Mouse (Mus musculus): ENCODE data around the gene Esrra. TPM values are rescaled to one million over a fixed set of nuclear protein-coding genes. Genes with fewer than 3 reads are reported as not detected.

Esrra gene
- polyA plus RNA-seq, 1 experiment from 2014 or later = 3.3 TPM

DNA sequence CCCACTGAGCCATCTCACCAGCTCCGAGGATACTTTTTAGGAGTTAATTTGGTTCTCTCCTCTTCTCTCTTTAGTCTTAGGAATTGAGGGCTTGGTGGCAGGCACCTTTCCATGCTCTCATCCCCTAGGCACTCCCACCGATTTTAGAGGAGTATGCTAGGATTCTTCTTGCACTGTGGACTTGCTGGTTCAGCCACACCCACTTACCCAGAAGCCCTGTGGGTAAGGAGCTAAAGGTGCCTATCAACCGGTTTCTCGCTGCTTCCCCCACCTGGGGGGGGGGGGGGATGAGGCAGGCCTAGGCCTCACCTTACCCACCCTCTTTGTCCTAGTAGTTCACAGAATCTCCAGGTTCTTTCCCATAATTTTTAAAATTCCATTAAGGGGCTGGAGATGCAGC is 26.1 kb upstream of the Esrra start:
- no peak for ATAC-seq (ENCODE audit: insufficient number of reproducible peaks, low FRiP score, low TSS enrichment, low read depth)
- Histone ChIP-seq H3K4me1 (ENCODE audit: control insufficient read depth, insufficient read depth, low read length) (peaks cover 12% of the 10 kb centered on the region), H3K9ac (ENCODE audit: low read length) (no peak overlapping the region), H3K4me3 (ENCODE audit: low read depth, low read length) (no peak overlapping the region), H3K27me3 (ENCODE audit: control insufficient read depth, insufficient read depth, low read length) (no peaks in the 10 kb centered on the region), H3K36me3 (ENCODE audit: control insufficient read depth, insufficient read depth, low read length) (no peaks in the 10 kb centered on the region), H3K9me3 (ENCODE audit: control insufficient read depth, low read length) (no peaks in the 10 kb centered on the region), H3K4me2 (ENCODE audit: low read depth, severe bottlenecking) (no peak overlapping the region), H3K27ac (replicated peaks; ENCODE audit: low read depth, low read length) (no peak overlapping the region)
- DNase-seq (ENCODE audit: low spot score) = no peak
- 63% methylated on average over 4 of the region's 4 CpGs for WGBS

DNA sequence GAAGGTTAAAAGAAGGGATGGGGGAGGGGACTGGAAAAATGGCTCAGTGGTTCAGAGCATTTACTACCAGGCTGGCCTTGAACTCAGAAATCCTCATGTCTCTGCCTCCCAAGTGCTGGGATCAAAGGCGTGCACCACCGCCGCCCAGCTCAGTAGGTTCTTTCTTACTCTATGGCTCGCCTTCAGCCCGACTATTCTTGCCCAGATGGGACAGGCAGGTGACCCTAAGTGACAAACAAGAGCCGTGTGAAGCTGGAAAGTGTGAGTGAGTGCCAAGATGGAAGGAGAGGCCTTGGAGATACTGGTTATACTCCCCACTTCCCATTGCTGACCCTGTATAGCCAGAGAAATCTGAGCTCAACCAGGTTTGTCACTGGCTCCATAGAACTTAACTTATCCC is 22.1 kb upstream of the Esrra start:
- H3K4me3 ChIP-seq (ENCODE audit: low read depth, low read length) = no peak overlapping the region
- no peak overlapping the region for H3K9ac ChIP-seq (ENCODE audit: low read length)
- no peak overlapping the region for H3K4me2 ChIP-seq (ENCODE audit: low read depth, severe bottlenecking)
- no peaks in the 10 kb centered on the region for H3K27me3 ChIP-seq (ENCODE audit: control insufficient read depth, insufficient read depth, low read length)
- H3K36me3 ChIP-seq (ENCODE audit: control insufficient read depth, insufficient read depth, low read length) = no peaks in the 10 kb centered on the region
- no peak overlapping the region for H3K27ac ChIP-seq (replicated peaks; ENCODE audit: low read depth, low read length)
- DNase-seq (ENCODE audit: low spot score) = no peak
- no peaks in the 10 kb centered on the region for H3K9me3 ChIP-seq (ENCODE audit: control insufficient read depth, low read length)
- peaks cover 13% of the 10 kb centered on the region for H3K4me1 ChIP-seq (ENCODE audit: control insufficient read depth, insufficient read depth, low read length)
- WGBS = 88% methylated on average over 6 of the region's 6 CpGs
- no peak for ATAC-seq (ENCODE audit: insufficient number of reproducible peaks, low FRiP score, low TSS enrichment, low read depth)

DNA sequence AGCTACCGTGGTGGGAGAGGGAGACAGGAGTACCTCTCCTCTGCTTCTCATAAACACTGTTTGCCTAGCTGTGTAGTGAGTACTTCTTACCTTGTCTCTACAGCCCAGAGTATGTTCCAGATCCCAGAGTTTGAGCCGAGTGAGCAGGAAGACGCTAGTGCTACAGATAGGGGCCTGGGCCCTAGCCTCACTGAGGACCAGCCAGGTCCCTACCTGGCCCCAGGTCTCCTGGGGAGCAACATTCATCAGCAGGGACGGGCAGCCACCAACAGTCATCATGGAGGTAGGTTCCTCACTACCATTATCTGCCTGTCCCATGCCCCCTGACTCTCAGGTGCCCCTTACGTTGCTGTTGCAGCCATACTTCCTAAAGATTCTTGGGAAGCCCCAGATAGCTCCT is 21.2 kb upstream of the Esrra start:
- WGBS = 33% methylated on average over 5 of the region's 5 CpGs
- no peak overlapping the region for H3K27ac ChIP-seq (replicated peaks; ENCODE audit: low read depth, low read length)
- no peak for ATAC-seq (ENCODE audit: insufficient number of reproducible peaks, low FRiP score, low TSS enrichment, low read depth)

GRCm38 (mm10) chr19:6942249-6942691 is 20.7 kb upstream of the Esrra start, which contains the start of gene Gpr137:
TSS of gene Gpr137 (minus strand) at chr19:6942480.
- under 1% methylated on average over 27 of the region's 27 CpGs for WGBS
- H3K4me1 ChIP-seq (ENCODE audit: control insufficient read depth, insufficient read depth, low read length) = peaks cover 13% of the 10 kb centered on the region

More for the DNA sequence above, 21.2 kb upstream of the Esrra start:
- no peak for DNase-seq (ENCODE audit: low spot score)
- Histone ChIP-seq H3K4me3 (ENCODE audit: low read depth, low read length) (peak overlapping the region; percentile 69), H3K9me3 (ENCODE audit: control insufficient read depth, low read length) (no peaks in the 10 kb centered on the region), H3K27me3 (ENCODE audit: control insufficient read depth, insufficient read depth, low read length) (no peaks in the 10 kb centered on the region), H3K9ac (ENCODE audit: low read length) (peak overlapping the region; percentile 24; the same call in 1 of the 2 replicates), H3K36me3 (ENCODE audit: control insufficient read depth, insufficient read depth, low read length) (no peaks in the 10 kb centered on the region), H3K4me2 (ENCODE audit: low read depth, severe bottlenecking) (peak overlapping the region; percentile 88), H3K4me1 (ENCODE audit: control insufficient read depth, insufficient read depth, low read length) (peaks cover 13% of the 10 kb centered on the region)

DNA sequence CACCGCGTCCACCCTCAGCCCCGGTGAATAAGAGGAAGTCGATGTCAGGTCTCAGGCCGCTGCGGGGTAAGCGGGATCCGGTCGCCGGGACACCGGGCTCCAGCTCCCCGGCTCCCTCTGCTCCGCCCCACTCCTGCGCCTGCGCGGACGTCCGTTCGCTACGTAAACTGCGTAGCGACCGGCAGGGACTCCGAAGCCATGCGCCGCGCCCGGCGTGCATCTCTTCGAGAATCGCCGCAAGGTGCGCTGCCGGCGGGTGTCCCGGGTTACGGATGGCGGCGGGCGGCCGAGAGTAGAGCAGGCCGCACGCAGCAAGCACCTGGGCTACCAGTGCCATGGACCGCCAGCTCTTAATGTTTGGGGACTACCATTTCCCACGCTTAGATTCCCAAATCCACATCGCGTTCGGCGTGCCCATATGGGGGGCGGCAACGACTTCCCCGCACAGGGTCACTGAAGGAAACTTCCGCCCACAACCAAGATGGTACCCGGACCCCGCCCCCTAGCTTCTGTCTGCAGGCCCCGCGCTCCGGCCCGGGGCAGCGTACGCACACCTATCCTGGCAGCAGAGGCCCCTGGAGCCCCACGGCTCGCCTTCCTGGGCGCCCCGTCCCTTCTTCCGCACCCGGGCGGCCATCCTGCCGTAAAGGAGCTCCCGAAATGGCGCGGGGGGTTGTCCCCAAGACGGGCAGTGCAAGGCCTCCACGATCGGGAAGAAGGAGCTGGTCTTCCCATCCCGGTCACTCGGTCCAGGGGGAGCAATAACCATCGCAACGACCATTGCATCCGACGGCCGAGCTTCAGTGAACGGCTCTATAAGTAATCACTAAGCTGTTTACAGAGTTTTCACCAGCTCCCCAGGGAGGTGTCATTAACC is 20.0 kb upstream of the Esrra start, which contains the start of gene Bad:
Bad (plus strand) TSS at position 490 of the 877 bp plus-strand sequence.
- Histone ChIP-seq H3K9me3 (ENCODE audit: control insufficient read depth, low read length) (no peaks in the 10 kb centered on the region), H3K27me3 (ENCODE audit: control insufficient read depth, insufficient read depth, low read length) (no peaks in the 10 kb centered on the region), H3K4me2 (ENCODE audit: low read depth, severe bottlenecking) (peak within 1 kb of the TSS; percentile 88), H3K36me3 (ENCODE audit: control insufficient read depth, insufficient read depth, low read length) (no peaks in the 10 kb centered on the region), H3K4me3 (ENCODE audit: low read depth, low read length) (peak within 1 kb of the TSS; percentile 69), H3K9ac (ENCODE audit: low read length) (peak within 1 kb of the TSS; percentile 77), H3K4me1 (ENCODE audit: control insufficient read depth, insufficient read depth, low read length) (peaks cover 13% of the 10 kb centered on the region), H3K27ac (replicated peaks; ENCODE audit: low read depth, low read length) (peak within 1 kb of the TSS; percentile 72)
- ATAC-seq (ENCODE audit: insufficient number of reproducible peaks, low FRiP score, low TSS enrichment, low read depth) = peak; percentile 75
- peak; percentile 98 for DNase-seq (ENCODE audit: low spot score)
- under 1% methylated on average over 82 of the region's 83 CpGs for WGBS

More at GRCm38 (mm10) chr19:6942249-6942691, 20.7 kb upstream of the Esrra start, which contains the start of gene Gpr137:
- peak within 1 kb of the TSS; percentile 72 for H3K27ac ChIP-seq (replicated peaks; ENCODE audit: low read depth, low read length)
- peak within 1 kb of the TSS; percentile 88 for H3K4me2 ChIP-seq (ENCODE audit: low read depth, severe bottlenecking)
- ATAC-seq (ENCODE audit: insufficient number of reproducible peaks, low FRiP score, low TSS enrichment, low read depth) (peak; percentile 72), DNase-seq (ENCODE audit: low spot score) (peak; percentile 90)
- H3K4me3 ChIP-seq (ENCODE audit: low read depth, low read length) = peak within 1 kb of the TSS; percentile 69
- H3K9ac ChIP-seq (ENCODE audit: low read length) = peak within 1 kb of the TSS; percentile 77
- no peaks in the 10 kb centered on the region for H3K9me3 ChIP-seq (ENCODE audit: control insufficient read depth, low read length)
- no peaks in the 10 kb centered on the region for H3K36me3 ChIP-seq (ENCODE audit: control insufficient read depth, insufficient read depth, low read length)
- H3K27me3 ChIP-seq (ENCODE audit: control insufficient read depth, insufficient read depth, low read length) = no peaks in the 10 kb centered on the region

- ATAC-seq (ENCODE audit: insufficient number of reproducible peaks, low FRiP score, low TSS enrichment, low read depth) (0 out of 2 replicates have a peak, but pooled peaks have one; percentile 19), DNase-seq (ENCODE audit: low spot score) (no peak)
- Histone ChIP-seq H3K9ac (ENCODE audit: low read length) (peak overlapping the region; percentile 77), H3K27ac (replicated peaks; ENCODE audit: low read depth, low read length) (no peak overlapping the region), H3K4me3 (ENCODE audit: low read depth, low read length) (peak overlapping the region; percentile 69), H3K27me3 (ENCODE audit: control insufficient read depth, insufficient read depth, low read length) (peaks cover 7% of the 10 kb centered on the region), H3K4me2 (ENCODE audit: low read depth, severe bottlenecking) (peak overlapping the region; percentile 88), H3K9me3 (ENCODE audit: control insufficient read depth, low read length) (no peaks in the 10 kb centered on the region), H3K36me3 (ENCODE audit: control insufficient read depth, insufficient read depth, low read length) (no peaks in the 10 kb centered on the region), H3K4me1 (ENCODE audit: control insufficient read depth, insufficient read depth, low read length) (peaks cover 13% of the 10 kb centered on the region)
- 22% methylated on average over 28 of the region's 29 CpGs for WGBS
Observed at GRCm38 (mm10) chr19:6940396-6941351, 19.1 kb upstream of the Esrra start.

DNA sequence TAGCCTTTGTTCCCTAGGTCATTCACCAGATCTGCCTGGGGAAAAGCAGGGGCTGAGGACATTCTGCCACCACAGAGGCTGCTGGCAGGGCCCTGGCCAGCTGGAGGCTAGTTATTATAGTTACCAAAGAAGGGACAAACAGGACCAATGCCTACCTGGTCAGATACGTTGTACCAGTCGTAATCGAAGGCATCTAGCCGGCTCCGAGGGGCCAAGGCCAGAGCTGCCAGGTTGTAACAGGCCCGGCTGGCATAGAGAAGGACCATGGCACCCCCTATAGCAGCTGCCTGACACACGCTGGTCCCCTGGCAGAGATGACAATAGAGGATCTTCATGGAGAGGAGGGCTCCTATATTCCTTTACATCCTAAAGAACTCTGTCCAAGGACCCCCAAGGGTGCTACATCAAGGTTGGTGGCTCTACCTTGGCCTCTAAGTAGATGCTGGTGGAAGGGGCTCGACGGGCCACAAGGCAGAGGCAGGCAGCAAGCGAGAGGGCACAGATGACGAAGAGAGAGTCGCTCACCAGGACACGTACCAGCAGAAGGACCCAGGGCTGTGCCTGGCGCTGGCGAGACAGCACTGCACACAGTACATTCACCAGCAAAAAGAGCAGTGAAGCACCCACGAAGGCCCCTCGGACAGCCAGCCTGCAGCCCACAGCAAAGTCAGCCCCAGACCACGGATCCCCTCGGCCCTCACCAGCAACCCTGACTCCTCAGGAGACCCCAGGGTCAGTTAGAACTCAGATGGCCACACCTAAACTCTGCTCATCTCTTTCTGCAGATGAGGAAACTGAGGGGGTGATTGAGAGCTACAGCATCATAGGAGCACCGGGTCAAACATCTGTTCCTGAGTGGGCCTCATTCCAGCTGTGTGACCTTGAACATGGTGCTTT is 17.7 kb upstream of the Esrra start:
- H3K4me3 ChIP-seq (ENCODE audit: low read depth, low read length) = no peak overlapping the region
- peaks cover 19% of the 10 kb centered on the region for H3K27me3 ChIP-seq (ENCODE audit: control insufficient read depth, insufficient read depth, low read length)
- 0 out of 2 replicates have a peak overlapping the region, but pooled peaks have one; percentile 7 for H3K9ac ChIP-seq (ENCODE audit: low read length)

More for the DNA sequence above, 17.7 kb upstream of the Esrra start:
- H3K4me1 ChIP-seq (ENCODE audit: control insufficient read depth, insufficient read depth, low read length) = peaks cover 13% of the 10 kb centered on the region
- DNase-seq (ENCODE audit: low spot score) (no peak), ATAC-seq (ENCODE audit: insufficient number of reproducible peaks, low FRiP score, low TSS enrichment, low read depth) (no peak)
- H3K27ac ChIP-seq (replicated peaks; ENCODE audit: low read depth, low read length) = no peak overlapping the region
- H3K36me3 ChIP-seq (ENCODE audit: control insufficient read depth, insufficient read depth, low read length) = no peaks in the 10 kb centered on the region
- no peaks in the 10 kb centered on the region for H3K9me3 ChIP-seq (ENCODE audit: control insufficient read depth, low read length)
- WGBS = 90% methylated on average over 20 of the region's 20 CpGs
- H3K4me2 ChIP-seq (ENCODE audit: low read depth, severe bottlenecking) = no peak overlapping the region

Measured in limb, embryonic 11.5 days (tissue).